Mouse (Mus musculus) megakaryocyte, embryonic 14.5 days (primary cell): Measurements from ENCODE around the gene Lkaaear1.

Source experiments
- FLI1 ChIP-seq: IDR thresholded peaks from 2 replicates; pipeline ENCODE4 v1.6.1; 2012; ENCODE audit warnings: low read length, inconsistent platforms, mixed read lengths
- GATA1 ChIP-seq: IDR thresholded peaks from 3 replicates; pipeline ENCODE4 v1.6.1; 2012; ENCODE audit warnings: mixed read lengths, low read length, inconsistent platforms, borderline replicate concordance

DNA sequence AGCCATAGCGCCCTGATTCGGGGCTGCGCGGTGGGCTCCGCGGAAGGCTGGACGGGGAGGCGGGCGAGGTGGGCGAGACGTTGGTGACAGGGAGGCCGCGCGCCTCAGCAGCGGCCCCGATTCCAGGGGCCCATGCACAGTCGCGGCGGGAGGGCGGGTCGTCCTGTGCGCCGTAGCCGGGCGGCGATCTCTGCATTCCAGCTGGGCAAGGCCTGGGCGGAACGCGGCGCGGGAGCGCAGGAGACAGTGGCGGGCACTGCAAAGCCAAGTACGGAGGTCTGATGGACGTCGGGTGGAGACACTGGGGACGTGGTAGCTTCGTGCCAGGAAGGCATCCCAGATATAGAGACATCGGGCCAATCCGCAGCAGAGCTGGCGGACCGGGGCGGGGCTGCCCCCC, 26.9 kb downstream of the Lkaaear1 start, which contains the start of gene Sox18:
- TF ChIP-seq FLI1 = no peak
- no peak for TF ChIP-seq GATA1
